Mouse (Mus musculus) adrenal gland, adult (tissue): Measurements from ENCODE around the gene Mybpc1.

ENCODE experiments used
- DNase-seq, 2 experiments: peaks; one replicate each; pipeline ENCODE4 v3.0.0; 2022 to 2023; ENCODE audit warnings: low spot score in 1 of 2; ENCODE audit not compliant: inconsistent age in 2 of 2

The Mybpc1 gene

GRCm38 (mm10) chr10:88604943-88605342 lies at the start of gene Mybpc1:
Gene Mybpc1, minus strand, starts transcription at chr10:88605152.
- DNase-seq = peak in 1 of 2 experiments; percentile 31

GRCm38 (mm10) chr10:88645448-88645847 lies 40.5 kb upstream of the Mybpc1 start:
- peak in 1 of 2 experiments; percentile 38 for DNase-seq

- peak; percentile 35 to 69 for DNase-seq
Observed at GRCm38 (mm10) chr10:88631330-88631953, 26.5 kb upstream of the Mybpc1 start.

DNA sequence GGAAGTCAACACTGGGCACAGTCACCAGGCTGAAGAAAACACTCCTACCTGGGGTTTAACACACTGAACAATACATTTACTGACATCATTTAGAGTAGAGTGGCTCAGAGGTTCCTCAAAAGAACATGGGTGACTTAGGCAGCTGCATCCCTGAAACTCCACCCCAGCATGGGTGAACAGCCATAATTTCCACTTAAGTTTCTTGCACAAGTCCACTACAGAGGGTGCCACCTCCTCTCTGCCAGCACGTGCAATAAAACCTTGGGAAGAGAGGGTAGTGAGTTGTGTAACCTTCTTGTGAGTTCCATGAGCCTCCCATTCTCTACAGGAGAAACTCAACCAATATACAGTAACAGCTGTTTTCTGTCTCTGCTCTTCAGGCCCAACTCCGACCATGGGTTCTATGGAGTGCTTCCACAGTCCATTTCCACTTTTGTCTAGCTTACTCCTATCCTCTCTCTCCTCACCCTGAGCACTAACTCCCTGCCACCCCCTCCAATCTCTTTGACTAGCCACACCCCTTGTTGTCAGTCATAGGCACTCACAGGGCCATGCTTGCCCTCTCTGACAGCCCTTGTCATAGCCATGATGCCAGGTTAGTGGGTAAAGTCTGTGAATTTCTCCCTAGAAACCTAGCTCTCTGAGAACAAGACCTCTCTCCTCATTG lies 25.8 kb upstream of the Mybpc1 start:
- no peak for DNase-seq

DNA sequence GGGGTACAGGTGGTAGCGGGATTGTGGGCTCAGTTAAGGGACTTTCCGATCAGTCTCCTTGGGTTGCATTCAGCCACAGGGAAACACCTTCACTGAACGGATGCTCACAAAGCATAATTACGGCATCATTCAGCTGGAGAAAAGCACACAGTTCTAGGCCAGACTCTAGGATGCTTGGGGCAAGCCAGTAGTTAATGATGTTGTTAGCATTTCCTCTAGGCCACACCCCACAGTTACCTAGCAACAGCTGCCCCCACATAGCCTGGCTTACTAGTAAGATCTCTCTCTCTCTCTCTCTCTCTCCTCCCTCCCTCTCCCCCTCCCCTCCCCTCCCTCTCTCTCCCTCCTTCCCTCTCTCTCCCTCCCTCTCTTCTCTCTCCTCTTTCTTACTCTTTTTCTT lies 22.1 kb upstream of the Mybpc1 start:
- no peak for DNase-seq

- no peak for DNase-seq
Observed at GRCm38 (mm10) chr10:88626176-88626575, 21.2 kb upstream of the Mybpc1 start.

DNA sequence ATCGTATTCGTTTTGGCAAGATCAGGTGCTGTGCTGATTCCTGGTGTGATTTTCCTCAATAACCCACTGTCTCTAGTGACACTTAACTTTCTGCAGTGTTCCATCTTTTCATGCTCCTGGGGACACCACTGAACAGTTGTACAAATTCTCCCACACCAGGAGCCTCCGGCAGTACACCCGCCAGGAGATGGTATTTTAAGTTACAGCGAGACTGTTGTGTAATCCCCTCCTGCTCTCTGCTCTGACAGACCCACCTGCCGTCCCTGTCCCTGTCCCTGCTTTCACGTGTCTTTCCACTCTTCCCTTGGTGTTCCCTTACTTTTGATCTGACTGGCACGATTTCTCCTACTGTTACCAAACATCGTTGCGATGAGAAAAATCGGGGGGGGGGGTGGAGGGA lies 19.3 kb upstream of the Mybpc1 start:
- DNase-seq = no peak

GRCm38 (mm10) chr10:88622624-88623023 lies 17.7 kb upstream of the Mybpc1 start:
- DNase-seq = no peak

DNA sequence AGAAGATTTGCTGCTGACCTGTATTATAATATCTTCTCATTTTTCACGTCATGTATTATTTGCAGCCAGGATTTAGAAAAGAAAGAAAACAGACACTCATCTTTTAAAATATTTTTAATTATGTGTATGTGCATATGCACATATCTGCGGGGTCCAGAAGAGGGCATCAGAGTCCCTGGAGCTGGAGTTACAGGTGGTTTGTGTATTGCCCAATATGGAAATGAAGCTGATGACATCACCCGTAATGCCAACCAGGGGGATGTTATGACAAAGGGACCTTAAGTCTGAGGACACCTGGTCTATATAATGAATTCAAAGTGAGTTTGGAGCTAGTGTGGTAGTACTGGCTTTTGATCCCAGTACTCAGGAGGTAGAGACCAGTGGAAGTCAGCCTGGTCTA lies 15.9 kb upstream of the Mybpc1 start:
- no peak for DNase-seq

- DNase-seq = peak; percentile 17 to 60
Observed at GRCm38 (mm10) chr10:88613051-88613450, 8.1 kb upstream of the Mybpc1 start.

DNA sequence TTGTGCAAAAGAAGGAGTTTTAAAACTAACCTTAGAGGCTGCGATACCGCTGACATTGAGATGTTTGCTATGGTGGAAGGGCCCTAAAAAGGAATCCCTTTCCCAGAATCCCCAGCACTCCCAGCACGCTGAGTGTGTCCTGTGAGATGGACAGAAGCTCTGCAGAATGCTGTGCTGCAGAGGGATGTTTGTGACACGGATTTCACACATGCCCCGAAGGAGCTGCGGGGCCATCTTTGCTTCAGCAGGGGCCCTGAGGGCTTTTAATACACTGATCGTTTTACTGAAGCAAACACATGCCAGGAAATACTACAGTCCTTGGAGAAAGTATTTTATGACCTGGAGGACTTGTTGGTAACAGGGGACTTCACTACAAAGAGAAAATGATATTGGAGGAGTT lies 1.7 kb upstream of the Mybpc1 start:
- no peak for DNase-seq

- DNase-seq = no peak
Observed at GRCm38 (mm10) chr10:88606065-88606464, 1.1 kb upstream of the Mybpc1 start.

GRCm38 (mm10) chr10:88603773-88604172 lies 1.2 kb downstream of the Mybpc1 start:
- peak in 1 of 2 experiments; percentile 60 for DNase-seq

- DNase-seq = peak in 1 of 2 experiments; percentile 31
Observed at GRCm38 (mm10) chr10:88603256-88603655, 1.7 kb downstream of the Mybpc1 start.

DNA sequence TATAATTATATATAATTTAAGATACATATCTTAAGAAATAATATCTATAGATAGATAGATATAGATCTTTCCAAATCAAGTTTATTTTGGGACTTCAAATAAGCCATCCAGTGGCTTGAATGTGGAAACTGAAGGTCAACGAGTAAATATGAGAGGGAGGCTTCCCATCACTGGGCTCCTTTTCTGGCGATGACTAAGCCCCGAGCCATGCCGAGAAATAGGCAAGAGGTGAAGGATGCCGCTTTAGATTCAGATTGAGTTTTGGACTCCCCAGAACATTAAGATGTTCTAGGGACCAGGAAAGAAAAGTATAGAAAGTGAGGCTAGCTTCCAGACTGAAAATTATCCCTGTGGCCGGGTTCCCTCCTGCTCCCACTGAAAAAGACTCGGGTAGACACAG lies 4.4 kb downstream of the Mybpc1 start:
- DNase-seq = peak; percentile 30 to 62

DNA sequence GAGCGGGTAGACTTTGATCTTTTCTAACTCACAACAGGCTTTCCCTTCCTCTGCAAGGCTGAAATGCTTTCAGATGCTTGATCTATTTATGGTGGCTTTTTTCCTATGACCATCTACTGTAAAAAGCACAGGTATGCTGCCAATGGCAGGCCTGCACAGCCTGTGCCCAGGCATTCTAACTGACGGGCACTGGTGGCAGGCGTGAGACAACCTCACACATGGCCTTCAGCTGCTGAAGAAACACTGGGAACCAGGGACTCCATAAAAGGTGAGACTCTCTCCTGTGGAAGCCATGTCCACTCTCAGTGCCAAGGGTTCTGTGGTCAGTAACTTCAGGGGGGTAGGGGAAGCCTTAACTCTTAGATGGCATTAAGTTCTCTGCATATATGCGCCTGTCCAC lies 12.6 kb downstream of the Mybpc1 start:
- no peak for DNase-seq

DNA sequence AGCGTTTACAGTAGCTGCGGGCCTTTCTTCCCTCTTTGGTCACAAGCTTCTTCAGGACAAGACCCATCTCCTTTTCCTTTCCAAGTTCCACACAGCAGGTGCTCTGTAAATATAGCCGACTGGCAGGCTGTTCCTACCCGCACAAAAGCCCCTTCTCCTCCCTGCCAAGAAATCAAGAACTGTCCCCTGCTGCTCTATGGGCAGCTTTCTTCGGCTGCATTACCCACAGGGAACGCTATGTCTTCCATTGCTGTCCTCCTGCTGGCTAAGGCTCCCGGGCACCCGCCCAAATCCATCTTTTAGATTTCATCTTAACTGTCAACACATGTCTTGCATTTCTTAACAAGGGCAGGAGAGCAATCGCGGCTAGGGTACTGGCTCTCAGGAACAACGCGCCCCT lies 13.9 kb downstream of the Mybpc1 start:
- DNase-seq = peak; percentile 34 to 58

GRCm38 (mm10) chr10:88584469-88584868 lies 20.5 kb downstream of the Mybpc1 start:
- no peak for DNase-seq

- DNase-seq = no peak
Observed at GRCm38 (mm10) chr10:88580786-88581185, 24.2 kb downstream of the Mybpc1 start.

GRCm38 (mm10) chr10:88578651-88579050 lies 26.3 kb downstream of the Mybpc1 start:
- DNase-seq = no peak

- DNase-seq = no peak
Observed at GRCm38 (mm10) chr10:88574115-88574635, 30.8 kb downstream of the Mybpc1 start.

DNA sequence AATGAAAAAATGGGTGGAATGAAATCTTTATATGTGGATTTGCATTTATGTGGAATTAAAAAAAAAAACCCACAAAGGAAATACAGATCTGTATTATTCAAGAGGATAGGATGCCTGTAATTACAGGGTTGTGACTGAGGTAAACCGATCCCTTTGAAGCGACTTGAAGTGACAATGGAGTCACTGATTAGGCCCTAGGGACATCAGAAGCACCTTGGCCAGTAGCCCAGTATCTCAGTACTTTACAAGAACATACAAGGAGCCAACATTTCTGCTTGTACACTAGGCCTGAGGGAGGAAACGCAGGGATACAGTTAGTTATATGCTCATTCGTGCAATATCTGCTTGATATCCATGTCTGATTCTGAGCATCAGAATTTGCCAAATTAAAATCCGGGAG lies 32.8 kb downstream of the Mybpc1 start:
- DNase-seq = no peak

GRCm38 (mm10) chr10:88557046-88557445 lies 47.9 kb downstream of the Mybpc1 start:
- DNase-seq = no peak
